Mouse (Mus musculus) spleen, adult 2 months (tissue): ENCODE data around the gene Ccl12. TPM values are rescaled to one million over a fixed set of nuclear protein-coding genes. Genes with fewer than 3 reads are reported as not detected.

Experiments
- DNase-seq, 2 experiments: peaks; one replicate each; pipeline versions ENCODE4 v3.0.0 to v3.0.0-alpha.2; 2012 to 2021; ENCODE audit warnings: low spot score in 2 of 2, low read depth in 1 of 2
- H3K27ac ChIP-seq: fragments of 200-500 bp; 2 replicates; pipeline ENCODE4 v1.5.1; 2012; ENCODE audit warnings: low read length, inconsistent platforms; ENCODE audit not compliant: insufficient read depth
- H3K27me3 ChIP-seq: fragments of 200-500 bp; 2 replicates; pipeline ENCODE4 v1.6.1; 2012; ENCODE audit warnings: mild to moderate bottlenecking, moderate library complexity, low read length, inconsistent platforms; ENCODE audit not compliant: control insufficient read depth, insufficient read depth
- H3K36me3 ChIP-seq: fragments of 200-500 bp; 2 replicates; pipeline ENCODE4 v1.6.1; 2012; ENCODE audit warnings: mild to moderate bottlenecking, low read length, inconsistent platforms; ENCODE audit not compliant: control insufficient read depth, insufficient read depth
- H3K4me1 ChIP-seq: fragments of 200-500 bp; 2 replicates; pipeline ENCODE4 v1.6.1; 2011; ENCODE audit warnings: inconsistent platforms; ENCODE audit not compliant: control insufficient read depth, insufficient read depth, insufficient read length
- H3K4me3 ChIP-seq: fragments of 200-500 bp; 2 replicates; pipeline ENCODE4 v1.5.1; 2011; ENCODE audit warnings: mild to moderate bottlenecking, inconsistent platforms; ENCODE audit not compliant: insufficient read depth, insufficient read length; ENCODE audit errors: extremely low read depth
- CTCF ChIP-seq: fragments of 200-500 bp; IDR thresholded peaks from 2 replicates; pipeline ENCODE4 v1.5.1; 2011; ENCODE audit warnings: mild to moderate bottlenecking, inconsistent platforms; ENCODE audit not compliant: insufficient read depth, insufficient read length, insufficient replicate concordance; ENCODE audit errors: extremely low read depth
- POLR2A ChIP-seq: fragments of 200-500 bp; IDR thresholded peaks from 2 replicates; pipeline ENCODE4 v1.6.1; 2011; ENCODE audit warnings: low read depth, low read length, inconsistent platforms
- WGBS: fragments of 180-500 bp; shearing (Covaris S2); methylation state at CpG from one replicate; pipeline ENCODE4 v1.1.7; 2018; 5-methylcytosine and 5-hydroxymethylcytosine counted together
- polyA plus RNA-seq: library from polyadenylated mRNA; depleted of rRNA; stranded (reverse); fragments of >200 nt; gene quantifications from 2 replicates; pipeline ENCODE4 v1.2.3, GENCODE M21; 2012

Ccl12 gene
- polyA plus RNA-seq, 1 experiment = not detected

GRCm38 (mm10) chr11:82099511-82100323 lies 1.9 kb upstream of the Ccl12 start:
- Histone ChIP-seq H3K4me3 (no peak overlapping the region), H3K27me3 (no peaks in the 10 kb centered on the region), H3K4me1 (no peaks in the 10 kb centered on the region), H3K27ac (no peak overlapping the region), H3K36me3 (no peaks in the 10 kb centered on the region)
- TF ChIP-seq CTCF (no peak), POLR2A (no peak)
- 81% methylated on average over 10 of the region's 10 CpGs for WGBS
- DNase-seq = no peak

GRCm38 (mm10) chr11:82101087-82101486 lies 558 bp upstream of the Ccl12 start:
- TF ChIP-seq POLR2A = no peak
- TF ChIP-seq CTCF = no peak
- no peaks in the 10 kb centered on the region for H3K36me3 ChIP-seq
- no peak overlapping the region for H3K27ac ChIP-seq
- 72% methylated on average over 4 of the region's 4 CpGs for WGBS
- H3K4me3 ChIP-seq = no peak overlapping the region
- no peaks in the 10 kb centered on the region for H3K27me3 ChIP-seq
- no peaks in the 10 kb centered on the region for H3K4me1 ChIP-seq
- no peak for DNase-seq

- no peak for TF ChIP-seq POLR2A
- TF ChIP-seq CTCF = no peak
- H3K27ac ChIP-seq = no peak overlapping the region
- H3K4me3 ChIP-seq = no peak overlapping the region
- DNase-seq = no peak
- no peaks in the 10 kb centered on the region for H3K27me3 ChIP-seq
- no peaks in the 10 kb centered on the region for H3K36me3 ChIP-seq
- no peaks in the 10 kb centered on the region for H3K4me1 ChIP-seq
Measured at GRCm38 (mm10) chr11:82109611-82110010, 8.0 kb downstream of the Ccl12 start.

GRCm38 (mm10) chr11:82110372-82111248 lies 9.0 kb downstream of the Ccl12 start:
- Histone ChIP-seq H3K4me3 (no peak overlapping the region), H3K27me3 (no peaks in the 10 kb centered on the region), H3K27ac (no peak overlapping the region), H3K36me3 (no peaks in the 10 kb centered on the region), H3K4me1 (no peaks in the 10 kb centered on the region)
- 74% methylated on average over 6 of the region's 6 CpGs for WGBS
- TF ChIP-seq POLR2A (no peak), CTCF (no peak)
- DNase-seq = no peak

GRCm38 (mm10) chr11:82114885-82115284 lies 13.2 kb downstream of the Ccl12 start, which contains the start of gene Ccl8:
Ccl8 (plus strand) TSS chr11:82115185.
- no peaks in the 10 kb centered on the region for H3K4me1 ChIP-seq
- H3K36me3 ChIP-seq = no peaks in the 10 kb centered on the region
- H3K27ac ChIP-seq = no peak within 1 kb of the TSS
- WGBS = 75% methylated on average over 3 of the region's 3 CpGs
- no peak for DNase-seq
- no peak within 1 kb of the TSS for H3K4me3 ChIP-seq
- no peaks in the 10 kb centered on the region for H3K27me3 ChIP-seq
- no peak for TF ChIP-seq CTCF
- TF ChIP-seq POLR2A = no peak

GRCm38 (mm10) chr11:82116041-82116440 lies 14.4 kb downstream of the Ccl12 start:
- no peak overlapping the region for H3K4me3 ChIP-seq
- H3K27me3 ChIP-seq = no peaks in the 10 kb centered on the region
- DNase-seq = no peak
- WGBS = 85% methylated on average over 3 of the region's 3 CpGs
- H3K36me3 ChIP-seq = no peaks in the 10 kb centered on the region
- H3K4me1 ChIP-seq = no peaks in the 10 kb centered on the region
- no peak overlapping the region for H3K27ac ChIP-seq
- TF ChIP-seq CTCF (no peak), POLR2A (no peak)

- H3K36me3 ChIP-seq = no peaks in the 10 kb centered on the region
- no peak overlapping the region for H3K4me3 ChIP-seq
- DNase-seq = no peak
- 67% methylated on average over 1 of the region's 1 CpGs for WGBS
- H3K27ac ChIP-seq = no peak overlapping the region
- no peak for TF ChIP-seq POLR2A
- TF ChIP-seq CTCF = no peak
- H3K4me1 ChIP-seq = no peaks in the 10 kb centered on the region
- no peaks in the 10 kb centered on the region for H3K27me3 ChIP-seq
Measured at GRCm38 (mm10) chr11:82132977-82133376, 31.3 kb downstream of the Ccl12 start.
